Mouse (Mus musculus): Measurements from ENCODE around the gene Cacna1h.
A peak's percentile ranks its signal among the peaks of the same experiment; 100 is the strongest.

Cacna1h gene

GRCm38 (mm10) chr17:25445074-25445473 lies 11.5 kb upstream of the Cacna1h start:
- no peak for DNase-seq

- DNase-seq = no peak
Measured at GRCm38 (mm10) chr17:25442889-25443288, 9.3 kb upstream of the Cacna1h start.

GRCm38 (mm10) chr17:25441417-25441816 lies 7.8 kb upstream of the Cacna1h start:
- no peak for DNase-seq

GRCm38 (mm10) chr17:25433223-25433616 lies 363 bp downstream of the Cacna1h start:
- DNase-seq = no peak

GRCm38 (mm10) chr17:25432433-25433181 lies 976 bp downstream of the Cacna1h start:
- DNase-seq = no peak

- DNase-seq = no peak
Measured at GRCm38 (mm10) chr17:25430534-25430933, 3.0 kb downstream of the Cacna1h start.

- no peak for DNase-seq
Measured at GRCm38 (mm10) chr17:25429886-25430285, 3.7 kb downstream of the Cacna1h start.

- DNase-seq = no peak
Measured at GRCm38 (mm10) chr17:25429240-25429639, 4.3 kb downstream of the Cacna1h start.

GRCm38 (mm10) chr17:25427441-25427840 lies 6.1 kb downstream of the Cacna1h start:
- no peak for DNase-seq

GRCm38 (mm10) chr17:25425996-25426395 lies 7.6 kb downstream of the Cacna1h start:
- no peak for DNase-seq

GRCm38 (mm10) chr17:25424526-25425080 lies 9.0 kb downstream of the Cacna1h start:
- no peak for DNase-seq

- DNase-seq = no peak
Measured at GRCm38 (mm10) chr17:25420998-25421397, 12.6 kb downstream of the Cacna1h start.

GRCm38 (mm10) chr17:25418926-25419325 lies 14.7 kb downstream of the Cacna1h start:
- no peak for DNase-seq

- DNase-seq = no peak
Measured at GRCm38 (mm10) chr17:25417990-25418389, 15.6 kb downstream of the Cacna1h start.

- no peak for DNase-seq
Measured at GRCm38 (mm10) chr17:25416219-25416618, 17.4 kb downstream of the Cacna1h start.

GRCm38 (mm10) chr17:25415421-25415913 lies 18.1 kb downstream of the Cacna1h start:
- DNase-seq = no peak

- no peak for DNase-seq
Measured at GRCm38 (mm10) chr17:25414917-25415316, 18.7 kb downstream of the Cacna1h start.

GRCm38 (mm10) chr17:25414209-25414608 lies 19.4 kb downstream of the Cacna1h start:
- peak; percentile 84 for DNase-seq

- no peak for DNase-seq
Measured at GRCm38 (mm10) chr17:25411251-25411650, 22.3 kb downstream of the Cacna1h start.

GRCm38 (mm10) chr17:25410786-25411185 lies 22.8 kb downstream of the Cacna1h start:
- DNase-seq = no peak

GRCm38 (mm10) chr17:25410180-25410579 lies 23.4 kb downstream of the Cacna1h start:
- DNase-seq = no peak

GRCm38 (mm10) chr17:25409621-25410020 lies 24.0 kb downstream of the Cacna1h start:
- no peak for DNase-seq

GRCm38 (mm10) chr17:25408302-25408999 lies 25.1 kb downstream of the Cacna1h start:
- DNase-seq = no peak

GRCm38 (mm10) chr17:25407352-25407751 lies 26.2 kb downstream of the Cacna1h start:
- no peak for DNase-seq
